Mouse (Mus musculus) gastrocnemius, adult 2 months (tissue): ENCODE measurements around the gene Mettl3. TPM values are rescaled to one million over a fixed set of nuclear protein-coding genes. Genes with fewer than 3 reads are reported as not detected.

Experiments used
- DNase-seq: peaks from one replicate; pipeline ENCODE4 v3.0.0; 2022
- H3K27ac ChIP-seq: fragments of 200-600 bp; 2 replicates; pipeline ENCODE4 v1.8.1; 2022; ENCODE audit warnings: mild to moderate bottlenecking
- H3K4me3 ChIP-seq: fragments of 200-600 bp; 2 replicates; pipeline ENCODE4 v1.8.1; 2022; ENCODE audit warnings: mild to moderate bottlenecking, moderate library complexity
- CTCF ChIP-seq: fragments of 200-600 bp; IDR thresholded peaks from 2 replicates; pipeline ENCODE4 v1.8.1; 2022; ENCODE audit warnings: antibody characterized with exemption, mild to moderate bottlenecking, moderate library complexity
- intact Hi-C: fragments of 180-260 bp; cut with DNase I; formaldehyde crosslinking; loops from one replicate; pipeline ENCODE4 v1.15.1; 2025
- total RNA-seq, 2 experiments: library from RNA; stranded (reverse); gene quantifications; 2 replicates each; pipeline ENCODE4 v1.2.3; 2021

Mettl3 gene
- total RNA-seq, 2 experiments from 2014 or later = 17.2 to 19.5 TPM

- peak; percentile 98 for DNase-seq
- intact Hi-C loops = loop anchor here (1.0 to 2.0 kb wide), 2 partner anchors 22 to 395 kb away; partner anchors contain the start of genes Chd8 and Mettl17
- Histone ChIP-seq H3K27ac (peak within 1 kb of the TSS; percentile 96), H3K4me3 (peak within 1 kb of the TSS; percentile 97)
- TF ChIP-seq CTCF = no peak; the same call in none of the 2 replicates
Measured at GRCm38 (mm10) chr14:52278932-52279746, 25.8 kb downstream of the Mettl3 start, which contains the start of the genes Tox4 and Rab2b. Tox4 (plus strand) TSS chr14:52279146. Rab2b (minus strand) TSS chr14:52279545.

DNA sequence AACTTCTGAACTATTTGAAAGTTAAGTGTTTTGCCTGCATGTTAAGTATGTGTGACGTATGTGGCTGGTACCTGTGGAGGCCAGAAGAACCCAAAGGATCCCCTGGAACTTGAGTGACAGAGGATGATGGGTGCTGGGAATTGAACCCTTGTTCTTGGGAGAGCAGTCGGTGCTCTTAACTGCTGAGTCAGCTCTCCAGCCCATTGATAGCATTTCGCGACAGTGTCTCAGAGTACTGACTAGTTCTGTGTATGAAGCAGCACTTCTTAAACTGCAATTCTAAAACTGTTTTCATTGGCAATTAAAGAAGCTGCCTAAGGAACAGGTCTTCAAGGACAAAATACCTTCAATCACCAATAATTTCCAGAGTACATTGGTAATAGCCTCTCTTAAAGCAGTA lies 27.7 kb downstream of the Mettl3 start:
- no peak overlapping the region for H3K27ac ChIP-seq

GRCm38 (mm10) chr14:52272781-52273180 lies 32.1 kb downstream of the Mettl3 start:
- DNase-seq = no peak
- intact Hi-C loops = no loop called here
- no peak overlapping the region for H3K27ac ChIP-seq
- TF ChIP-seq CTCF = no peak
- H3K4me3 ChIP-seq = no peak overlapping the region

More for the DNA sequence above, 27.7 kb downstream of the Mettl3 start:
- TF ChIP-seq CTCF = no peak
- H3K4me3 ChIP-seq = no peak overlapping the region
- intact Hi-C loops = no loop called here
- DNase-seq = no peak

DNA sequence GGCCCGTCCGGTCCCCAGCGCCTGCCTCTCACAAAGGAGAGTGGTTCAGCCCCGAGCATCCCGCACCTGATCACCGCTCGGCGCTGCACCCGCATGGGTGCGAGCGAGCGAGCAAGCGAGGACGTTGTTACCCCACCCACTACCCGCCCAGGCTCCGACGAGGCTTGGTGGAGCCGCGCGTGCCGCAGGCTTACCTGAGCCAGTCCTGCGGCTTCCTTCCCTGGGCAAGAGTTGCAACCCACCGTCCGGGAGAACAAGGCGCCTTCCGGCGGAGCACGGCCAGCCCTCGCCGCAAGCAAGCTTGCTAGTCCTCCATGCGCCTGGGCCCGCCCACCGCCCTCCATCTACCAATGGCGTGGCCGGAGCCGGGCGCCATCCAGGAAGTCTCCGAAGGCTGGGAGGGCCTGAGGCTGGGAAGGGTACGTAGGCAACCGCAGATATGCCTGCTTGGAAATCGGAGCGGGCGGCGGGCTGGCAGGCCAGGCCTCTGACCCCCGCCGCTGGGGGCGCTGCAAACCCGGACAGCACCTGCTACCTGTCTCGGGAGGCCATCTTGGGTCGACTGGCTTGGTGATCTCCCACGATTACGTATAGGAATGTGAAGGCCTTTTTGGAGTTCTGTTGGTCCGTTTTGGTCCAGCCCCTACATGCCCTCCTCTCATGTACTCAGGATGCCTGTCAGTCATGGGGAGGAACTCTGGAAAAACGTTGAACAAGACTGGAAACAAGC lies 47.3 kb downstream of the Mettl3 start, which contains the start of gene Chd8:
Chd8 (minus strand) TSS at position 297 of the 730 bp plus-strand sequence.
- DNase-seq = peak; percentile 99
- intact Hi-C loops = loop anchor here (2.0 to 10.0 kb wide), 2 partner anchors 21 to 153 kb away; partner anchors contain the start of genes Hnrnpc, Rab2b and Tox4
- no peak; the same call in 1 of the 2 replicates for TF ChIP-seq CTCF
- peak within 1 kb of the TSS; percentile 90 for H3K4me3 ChIP-seq
- H3K27ac ChIP-seq = peak within 1 kb of the TSS; percentile 94

GRCm38 (mm10) chr14:52256311-52257175 lies 48.4 kb downstream of the Mettl3 start:
- intact Hi-C loops = loop anchor here (2.0 to 10.0 kb wide), 2 partner anchors 22 to 152 kb away; partner anchors contain the start of genes Hnrnpc, Rab2b and Tox4
- Histone ChIP-seq H3K4me3 (peak overlapping the region; percentile 90), H3K27ac (peak overlapping the region; percentile 94)
- no peak for DNase-seq
- TF ChIP-seq CTCF = no peak

- H3K4me3 ChIP-seq = no peak overlapping the region
- H3K27ac ChIP-seq = no peak overlapping the region
- TF ChIP-seq CTCF = no peak
- DNase-seq = no peak
- intact Hi-C loops = no loop called here
Measured at GRCm38 (mm10) chr14:52246129-52246528, 58.8 kb downstream of the Mettl3 start.

Other genes with a start within 250 kb of the Mettl3 start
- 100 to 1,000 TPM in 1 of 2 experiments, 10 to 100 TPM in 1; 81.7 to 100 TPM for gene Hnrnpc, start 201.1 kb downstream of the Mettl3 start, total RNA-seq
- not detected for gene Rpgrip1, start 194.4 kb downstream of the Mettl3 start, total RNA-seq
- gene Supt16, start 107.7 kb downstream of the Mettl3 start, total RNA-seq = 10 to 100 TPM; 12.3 to 15.5 TPM
- 10 to 100 TPM; 33.4 to 34.9 TPM for gene Chd8, start 47.3 kb downstream of the Mettl3 start, total RNA-seq
- gene Tox4, start 26.0 kb downstream of the Mettl3 start, total RNA-seq = 10 to 100 TPM; 48.0 to 56.2 TPM
- 1 to 10 TPM; 1.9 to 3.5 TPM for gene Rab2b, start 25.6 kb downstream of the Mettl3 start, total RNA-seq
- gene Sall2, start 23.6 kb upstream of the Mettl3 start, total RNA-seq = under 1 TPM; 0.61 to 0.78 TPM
- gene Olfr1513, start 51.3 kb upstream of the Mettl3 start, total RNA-seq = not detected
- not detected for gene Olfr1512, start 74.0 kb upstream of the Mettl3 start, total RNA-seq
- gene Olfr1511, start 92.3 kb upstream of the Mettl3 start, total RNA-seq = not detected
- gene Olfr1510, start 109.2 kb upstream of the Mettl3 start, total RNA-seq = not detected
- gene Olfr1509, start 137.9 kb upstream of the Mettl3 start, total RNA-seq = not detected
- gene Olfr1508, start 162.4 kb upstream of the Mettl3 start, total RNA-seq = not detected
- not detected for gene Olfr1507, start 190.6 kb upstream of the Mettl3 start, total RNA-seq